Mouse (Mus musculus) layer of hippocampus, postnatal 14 days (tissue): ENCODE results near the gene Ccser1. TPM values are rescaled to one million over a fixed set of nuclear protein-coding genes. Genes with fewer than 3 reads are reported as not detected.

ENCODE experiments used
- DNase-seq, 2 experiments: peaks; one replicate each; pipeline ENCODE4 v3.0.0; 2021 to 2022; ENCODE audit warnings: low spot score in 2 of 2, mixed read lengths in 1 of 2
- total RNA-seq, 2 experiments: library from RNA; stranded (reverse); gene quantifications; 2 replicates each; pipeline ENCODE4 v1.2.3; 2021

Gene Ccser1
- total RNA-seq, 2 experiments from 2014 or later: 37.7 to 39.8 TPM

DNA sequence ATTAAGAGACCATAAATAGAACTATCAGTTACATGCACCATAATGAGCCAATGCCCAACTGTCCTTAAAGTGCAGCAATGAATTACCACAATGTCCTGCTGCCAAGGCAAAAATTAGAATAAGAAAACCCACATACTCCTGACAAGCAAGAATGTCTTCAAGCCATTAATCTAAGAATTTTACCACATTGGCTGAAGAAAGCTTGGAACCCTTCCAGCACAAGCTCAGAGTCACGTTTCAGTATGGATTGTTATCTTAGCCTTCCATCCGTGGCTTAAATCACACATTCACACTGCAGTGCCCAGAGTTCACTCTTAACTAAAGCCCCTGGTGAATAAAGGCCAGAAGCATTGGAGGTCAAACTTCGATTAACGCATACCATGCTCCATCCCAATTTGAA is 115.4 kb downstream of the Ccser1 start:
- no peak for DNase-seq

DNA sequence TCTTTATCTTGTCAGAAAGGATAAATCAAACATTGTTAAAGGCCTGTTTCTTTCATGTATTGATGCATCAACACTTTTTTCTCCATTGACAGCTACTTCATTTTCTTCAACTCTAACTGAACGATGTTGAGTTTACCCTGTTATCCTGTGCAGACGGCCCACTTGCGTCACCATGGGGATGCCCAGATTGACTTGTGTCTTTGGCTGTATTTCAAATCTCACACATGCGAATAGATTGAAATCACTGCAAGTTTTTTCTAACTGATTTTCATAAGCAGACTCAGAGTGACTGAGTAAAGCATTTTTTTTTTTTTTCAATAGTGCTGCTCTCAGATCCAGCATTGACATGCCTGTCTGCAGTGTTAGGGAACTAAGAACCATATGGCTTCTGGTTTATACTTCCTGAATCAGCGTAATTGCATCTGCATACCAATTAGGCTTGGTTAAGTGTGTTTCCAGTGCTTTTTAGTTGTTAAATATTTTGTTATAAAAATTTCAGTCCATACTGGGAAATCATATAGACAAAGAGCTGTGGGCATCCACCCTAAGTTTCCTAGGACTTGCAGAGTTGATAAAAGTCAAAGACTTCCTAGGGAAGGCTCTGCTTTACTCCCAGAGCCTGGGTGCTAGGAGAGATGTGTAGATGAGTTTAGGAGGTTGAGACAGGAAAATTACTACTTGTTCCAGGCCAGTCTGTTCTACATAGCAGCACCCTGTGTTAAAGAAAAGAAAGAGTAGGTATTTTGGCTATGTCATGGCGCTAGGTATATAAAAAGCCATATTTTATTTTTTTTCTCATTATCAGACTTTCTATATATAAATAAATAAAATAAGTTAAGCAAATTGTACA is 116.3 kb downstream of the Ccser1 start:
- peak; percentile 35 to 87 for DNase-seq

- DNase-seq: no peak
Observed at GRCm38 (mm10) chr6:61300441-61300840, 120.3 kb downstream of the Ccser1 start.

- no peak for DNase-seq
Observed at GRCm38 (mm10) chr6:61300975-61301374, 120.9 kb downstream of the Ccser1 start.

DNA sequence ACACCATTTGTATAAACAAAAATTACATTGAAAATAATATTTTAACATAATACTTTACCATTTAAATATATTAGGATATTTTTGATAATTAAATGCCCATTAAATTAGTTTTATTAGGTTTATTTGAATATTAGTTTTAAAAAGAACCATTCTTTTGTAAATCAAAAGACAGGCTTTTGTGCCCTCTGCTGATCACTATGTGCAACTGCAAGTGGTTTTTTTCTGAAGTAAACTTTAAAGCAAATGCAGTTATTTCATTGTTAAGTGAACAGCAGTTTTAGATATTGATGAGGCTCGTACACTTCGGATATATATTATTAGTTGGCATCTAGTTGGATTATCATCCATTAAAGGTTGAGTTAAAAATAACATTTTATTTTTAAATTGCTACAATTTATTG is 121.5 kb downstream of the Ccser1 start:
- DNase-seq: no peak

DNA sequence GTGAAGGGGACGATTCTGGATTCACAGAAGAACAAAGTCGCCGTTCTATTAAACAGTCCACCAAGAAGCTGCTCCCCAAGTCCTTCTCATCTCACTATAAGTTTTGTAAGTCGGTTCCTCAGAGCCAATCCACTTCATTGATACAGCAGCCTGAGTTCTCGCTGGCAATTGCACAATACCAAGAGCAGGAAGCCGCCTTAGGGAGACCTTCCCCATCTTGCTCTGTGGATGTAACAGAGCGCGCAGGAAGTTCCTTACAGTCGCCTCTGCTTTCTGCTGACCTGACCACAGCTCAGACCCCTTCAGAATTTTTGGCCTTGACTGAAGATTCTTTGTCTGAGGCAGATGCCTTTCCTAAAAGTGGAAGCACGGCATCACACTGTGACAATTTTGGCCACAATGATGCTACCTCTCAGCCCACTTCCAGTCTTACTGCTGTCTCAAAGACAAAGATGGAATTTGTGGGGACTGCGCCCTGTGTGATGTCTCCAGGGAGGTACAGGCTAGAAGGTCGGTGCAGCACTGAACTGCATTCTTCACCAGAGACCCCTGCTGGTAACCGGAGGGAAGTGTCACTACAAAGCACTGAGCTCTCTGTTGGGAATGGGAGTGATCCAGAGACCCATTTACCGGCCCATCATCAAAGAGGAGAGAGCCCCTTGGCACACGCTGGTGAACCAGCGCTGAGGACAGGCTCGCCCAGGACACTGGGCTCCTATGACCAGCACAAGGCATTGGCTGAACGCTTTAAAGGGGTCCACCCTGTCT is 131.4 kb downstream of the Ccser1 start:
- DNase-seq: no peak

DNA sequence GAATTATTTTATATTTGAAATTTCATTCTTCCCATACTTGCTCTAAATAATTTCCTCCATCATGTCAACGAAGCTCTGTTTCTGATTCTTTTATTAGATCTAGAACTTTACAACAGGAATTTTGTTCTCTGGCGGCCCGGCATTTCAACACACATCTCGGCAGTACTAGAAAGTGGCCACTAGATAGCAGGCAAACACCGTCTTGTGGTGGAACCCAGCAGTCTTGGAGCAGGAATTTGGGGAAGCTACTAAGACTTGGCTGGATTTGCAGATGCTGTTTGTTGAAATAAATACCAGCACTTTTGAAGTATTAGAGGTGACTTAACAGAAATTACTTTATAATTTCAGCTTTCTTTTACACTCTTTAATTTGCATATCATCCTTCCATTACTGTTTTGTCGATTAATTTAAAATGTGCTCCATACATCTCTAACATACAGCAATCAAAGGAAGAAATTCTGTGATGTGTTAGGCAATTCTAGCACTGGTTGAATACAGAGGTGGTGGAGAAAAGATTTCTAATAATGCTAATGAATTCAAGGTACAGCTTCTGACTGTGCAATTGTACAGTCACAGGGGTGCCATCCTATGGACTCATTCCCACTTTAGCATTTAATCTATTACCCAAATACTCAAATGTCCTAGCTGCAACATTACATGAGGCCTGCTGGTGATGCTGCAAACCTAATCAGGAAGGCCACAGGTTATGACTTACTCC is 135.9 kb downstream of the Ccser1 start:
- peak; percentile 35 to 65 for DNase-seq

- no peak for DNase-seq
Observed at GRCm38 (mm10) chr6:61320842-61321241, 140.7 kb downstream of the Ccser1 start.

- no peak for DNase-seq
Observed at GRCm38 (mm10) chr6:61322328-61322727, 142.2 kb downstream of the Ccser1 start.

DNA sequence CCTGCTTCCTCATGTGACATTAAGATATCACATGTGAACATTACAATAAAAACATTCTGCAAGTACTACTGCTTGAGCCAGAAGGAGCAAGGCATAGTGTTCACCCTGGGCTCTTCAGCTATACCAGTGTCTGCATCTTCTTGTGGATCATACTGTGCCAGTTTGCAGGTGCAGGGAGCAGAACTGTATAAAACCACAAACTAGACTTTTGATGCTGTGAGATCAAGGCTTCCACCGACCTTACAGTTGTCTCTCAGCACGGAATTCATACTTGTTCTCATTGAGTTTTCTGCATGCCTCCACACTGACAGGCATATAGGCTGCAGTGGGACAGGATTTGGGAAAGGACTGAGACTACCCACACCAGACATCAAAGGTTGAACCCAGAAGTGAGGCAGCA is 146.0 kb downstream of the Ccser1 start:
- no peak for DNase-seq

- no peak for DNase-seq
Observed at GRCm38 (mm10) chr6:61328981-61329380, 148.9 kb downstream of the Ccser1 start.

DNA sequence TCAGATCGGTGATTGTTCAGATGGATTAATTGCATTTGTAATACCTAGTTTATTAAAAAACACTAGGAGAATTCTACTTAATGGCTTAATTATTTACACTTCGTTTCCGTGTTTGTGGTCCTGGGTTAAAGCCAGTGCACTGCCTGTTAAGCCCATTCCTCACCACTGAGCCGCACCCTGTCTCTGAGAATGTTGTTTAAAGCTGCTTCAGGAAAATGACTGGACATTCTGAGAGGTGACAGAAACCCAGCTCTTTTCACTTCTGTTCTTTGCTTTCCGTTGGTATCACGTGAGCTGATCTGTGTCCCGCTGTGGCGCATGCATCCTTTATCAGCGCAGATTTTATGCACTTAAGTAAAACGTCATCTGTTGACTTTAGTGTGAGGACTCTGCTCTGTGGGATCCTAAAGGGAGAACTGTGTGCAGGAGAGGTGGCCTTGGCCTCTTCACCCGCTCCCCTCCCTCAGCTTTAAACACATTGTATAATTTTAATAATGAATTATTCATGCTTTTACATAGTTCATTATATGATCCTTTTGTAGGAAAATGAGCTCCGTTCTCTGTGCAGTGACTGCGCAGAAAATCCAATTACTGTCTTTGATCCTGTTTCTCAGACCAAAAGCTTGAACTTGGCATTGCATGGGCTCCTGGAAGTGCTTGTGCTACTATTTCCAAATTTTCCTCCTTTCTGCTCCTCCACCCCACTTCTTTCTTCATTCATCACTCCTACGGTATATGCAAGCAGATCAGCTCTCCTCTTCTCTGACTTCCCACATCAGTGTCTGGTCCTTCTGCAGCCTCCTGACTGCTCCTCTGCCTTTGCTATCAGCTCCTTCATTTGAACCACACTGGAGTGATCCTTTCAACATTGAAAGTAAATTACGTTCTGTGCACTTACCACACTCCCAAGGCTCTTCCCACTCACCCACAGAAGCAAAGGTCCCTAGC is 149.7 kb downstream of the Ccser1 start:
- no peak for DNase-seq

DNA sequence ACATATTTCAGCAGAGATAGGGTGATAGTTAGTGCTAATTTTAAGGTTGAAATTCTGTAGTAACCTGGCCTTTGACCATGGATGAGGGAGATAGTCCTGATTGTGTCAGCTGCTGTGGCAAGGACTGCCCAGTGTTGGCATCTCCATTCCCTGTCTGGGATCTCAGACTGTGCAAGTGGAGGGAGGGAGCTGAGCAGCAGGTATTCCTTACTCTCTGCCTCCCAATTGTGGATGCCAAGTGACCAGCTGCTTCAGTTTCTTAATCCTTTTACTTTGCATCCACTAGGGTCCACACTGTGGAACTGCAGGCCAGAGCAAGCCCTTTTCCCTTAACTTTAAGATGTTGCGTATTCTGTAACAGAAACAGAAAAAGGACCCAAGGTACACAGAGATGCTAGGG is 154.3 kb downstream of the Ccser1 start:
- no peak for DNase-seq

GRCm38 (mm10) chr6:61347045-61347838 is 167.1 kb downstream of the Ccser1 start:
- peak in 1 of 2 experiments; percentile 37 for DNase-seq

GRCm38 (mm10) chr6:61363722-61364121 is 183.6 kb downstream of the Ccser1 start:
- DNase-seq: no peak

- peak in 1 of 2 experiments; percentile 38 for DNase-seq
Observed at GRCm38 (mm10) chr6:61382526-61382925, 202.4 kb downstream of the Ccser1 start.

DNA sequence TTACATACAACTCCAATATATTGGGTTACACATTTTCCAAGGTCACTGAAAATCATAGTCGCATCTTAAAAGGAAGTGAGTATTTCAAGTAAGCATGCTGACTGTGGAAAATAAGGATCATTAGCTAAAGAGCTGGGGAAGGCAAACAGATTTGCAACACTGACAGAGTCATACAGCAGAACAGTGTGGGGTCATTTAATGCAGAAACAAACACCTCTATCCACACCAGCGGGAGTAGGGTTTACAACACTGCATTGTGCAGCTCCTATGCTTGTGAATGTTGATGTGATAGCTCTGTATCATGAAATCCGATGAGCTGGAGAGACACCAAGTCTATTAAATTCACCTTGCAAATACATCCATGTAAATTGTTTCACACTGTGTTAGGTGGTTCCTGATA is 202.9 kb downstream of the Ccser1 start:
- no peak for DNase-seq

DNA sequence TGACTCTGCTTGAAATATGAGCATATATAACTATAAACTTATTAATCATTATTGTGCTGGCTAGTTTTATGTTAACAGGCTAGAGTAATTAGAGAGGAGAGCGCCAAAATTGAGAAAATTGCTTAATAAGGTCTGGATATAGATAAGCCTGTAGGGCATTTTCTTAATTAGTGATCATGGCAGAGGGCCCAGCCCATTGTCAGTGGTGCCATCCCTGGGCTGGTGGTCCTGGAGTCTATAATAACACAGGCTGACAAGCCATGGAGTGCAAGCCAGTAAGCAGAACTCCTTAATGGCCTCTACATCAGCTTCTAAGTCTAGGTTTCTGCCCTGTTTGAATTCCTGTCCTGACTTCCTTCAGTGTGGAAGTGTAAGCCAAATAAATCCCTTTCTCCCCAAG is 206.9 kb downstream of the Ccser1 start:
- DNase-seq: no peak

GRCm38 (mm10) chr6:61427490-61427889 is 247.4 kb downstream of the Ccser1 start:
- no peak for DNase-seq
